Mouse (Mus musculus) CH12F3 (cell line): Measurements from ENCODE around the gene Lsamp.

Source experiments
- in situ Hi-C: fragments of 300-500 bp; cut with MboI; formaldehyde crosslinking; loops from 2 replicates; pipeline ENCODE4 v1.14.3; 2020; ENCODE audit warnings: low sequenced_read_pairs

Gene Lsamp

DNA sequence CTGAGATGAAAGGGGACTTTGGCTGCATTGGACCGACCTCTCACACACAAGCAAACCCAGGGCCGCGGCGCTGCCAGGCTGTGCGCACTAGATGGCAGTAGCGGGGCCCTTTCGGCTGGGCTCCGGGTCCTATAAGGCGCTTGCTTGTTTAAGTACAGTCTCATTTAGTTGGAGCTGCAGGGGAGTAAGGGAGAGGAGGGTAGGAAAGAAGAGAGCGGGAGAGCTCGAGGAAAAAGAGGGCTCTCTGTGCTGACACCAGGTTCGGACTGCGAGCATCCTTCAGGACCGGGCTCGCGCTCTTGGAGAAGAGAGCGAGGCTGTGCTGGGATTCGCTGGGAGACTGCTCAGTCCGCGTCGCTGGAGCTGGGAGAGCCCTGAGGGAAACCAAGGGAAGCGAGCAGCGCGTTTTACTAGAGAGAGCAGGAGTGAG lies at the start of gene Lsamp:
TSS of gene Lsamp (plus strand) at position 157 of the 430 bp plus-strand sequence.
- in situ Hi-C loops, result no loop called here

DNA sequence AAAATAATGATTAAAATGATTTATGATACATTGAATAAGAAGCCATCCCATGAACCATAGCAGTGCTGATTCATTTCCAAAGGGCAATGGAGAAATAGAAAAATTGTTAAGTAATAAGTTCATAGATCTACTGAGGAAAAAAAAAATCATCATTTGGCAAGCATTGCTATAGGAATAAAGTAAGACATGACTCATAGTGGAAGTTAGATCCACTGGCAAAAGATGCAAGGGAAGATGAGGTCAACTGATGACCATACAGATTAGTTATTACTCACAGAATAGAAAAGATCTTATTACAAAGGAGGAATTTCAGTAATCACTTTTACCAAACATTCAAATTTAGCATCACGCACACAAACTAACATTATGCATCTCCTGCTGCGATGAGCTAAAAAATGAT lies 26.5 kb upstream of the Lsamp start:
- in situ Hi-C loops, result no loop called here

- in situ Hi-C loops, result no loop called here
These were observed 11.4 kb upstream of the Lsamp start for GRCm38 (mm10) chr16:39972712-39973111.

GRCm38 (mm10) chr16:39984635-39985291 lies 602 bp downstream of the Lsamp start:
- in situ Hi-C loops, result no loop called here

DNA sequence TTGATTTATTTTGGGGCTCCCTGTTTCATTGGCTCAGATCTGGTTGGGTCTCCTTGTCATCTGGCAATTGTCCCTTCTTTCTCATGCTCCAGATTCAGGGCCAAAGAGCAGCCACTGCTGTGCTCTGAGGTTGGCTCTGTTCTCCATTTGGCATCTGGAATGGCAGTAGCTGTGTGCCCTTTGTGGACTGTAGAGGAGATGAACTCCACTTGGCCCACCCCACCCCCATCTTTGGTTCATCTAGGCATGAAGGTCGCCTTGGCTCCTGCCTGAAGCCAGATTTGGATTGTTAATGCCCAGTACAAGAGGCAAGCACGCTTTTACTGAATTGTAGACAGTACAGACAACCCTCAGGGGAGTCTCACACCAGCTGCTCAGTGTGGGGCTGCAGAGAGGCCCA lies 4.3 kb downstream of the Lsamp start:
- in situ Hi-C loops, result no loop called here

GRCm38 (mm10) chr16:39994821-39995220 lies 10.7 kb downstream of the Lsamp start:
- in situ Hi-C loops, result no loop called here

GRCm38 (mm10) chr16:40008800-40009199 lies 24.6 kb downstream of the Lsamp start:
- in situ Hi-C loops, result no loop called here

- in situ Hi-C loops, result no loop called here
These were observed 26.9 kb downstream of the Lsamp start for GRCm38 (mm10) chr16:40011106-40011505.

DNA sequence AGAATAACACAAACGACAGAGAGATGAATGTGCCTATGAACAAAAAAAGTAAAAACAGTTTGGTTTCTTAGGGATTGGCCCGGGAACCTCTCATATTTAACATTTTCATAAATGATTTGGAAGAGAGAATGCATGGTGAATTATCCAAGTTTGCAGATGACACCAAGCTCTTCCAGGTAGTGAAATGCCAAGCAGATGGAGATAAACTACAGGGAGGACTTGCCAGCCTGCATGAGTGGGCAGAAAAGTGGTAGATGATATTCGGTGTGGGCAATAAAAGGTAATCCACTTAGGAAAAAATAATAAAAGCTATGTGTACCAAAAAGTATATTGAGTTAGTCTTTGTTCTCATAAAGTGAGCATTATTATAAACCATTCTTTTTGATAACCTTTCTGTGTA lies 38.5 kb downstream of the Lsamp start:
- in situ Hi-C loops, result no loop called here

- in situ Hi-C loops, result no loop called here
These were observed 52.6 kb downstream of the Lsamp start for GRCm38 (mm10) chr16:40036719-40037118.

DNA sequence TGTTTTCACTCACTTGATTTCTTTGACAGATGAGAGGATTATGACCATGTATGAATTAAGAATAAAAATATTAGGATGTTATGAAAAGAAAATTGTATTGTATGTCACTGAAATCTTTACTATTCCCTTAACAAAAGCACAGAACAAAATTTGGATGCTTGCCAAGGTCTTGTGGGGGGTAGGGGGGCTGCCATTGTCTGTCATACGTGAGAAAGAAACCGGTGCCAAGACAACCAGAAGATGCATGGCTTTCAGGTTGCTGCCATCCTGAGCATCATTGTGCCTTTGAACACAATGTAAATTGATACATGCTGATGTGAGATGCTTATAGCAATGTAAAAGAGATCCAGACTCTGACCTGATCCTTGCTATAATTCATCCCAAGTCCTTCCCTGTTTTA lies 75.4 kb downstream of the Lsamp start:
- in situ Hi-C loops, result no loop called here

DNA sequence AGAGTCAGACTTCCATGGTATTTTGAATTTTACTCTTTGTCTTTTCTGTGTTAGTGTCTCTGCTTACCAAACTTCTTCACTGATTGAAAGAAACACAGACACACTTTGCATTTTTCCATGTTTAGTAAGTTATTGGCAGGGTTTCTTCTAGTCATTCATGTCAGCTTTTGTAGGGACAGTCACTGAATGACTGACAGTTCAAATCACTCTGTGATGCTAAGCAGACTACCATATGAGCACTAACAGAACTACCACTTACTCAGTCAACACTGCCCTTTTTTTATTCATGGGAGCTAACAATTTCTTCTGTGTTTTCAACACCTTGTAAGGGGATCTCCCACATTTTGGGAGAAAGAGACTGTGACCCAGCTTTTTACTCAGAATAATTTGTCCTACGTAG lies 75.8 kb downstream of the Lsamp start:
- in situ Hi-C loops, result no loop called here

GRCm38 (mm10) chr16:40060491-40060890 lies 76.3 kb downstream of the Lsamp start:
- in situ Hi-C loops, result no loop called here

GRCm38 (mm10) chr16:40075556-40075955 lies 91.4 kb downstream of the Lsamp start:
- in situ Hi-C loops, result no loop called here

DNA sequence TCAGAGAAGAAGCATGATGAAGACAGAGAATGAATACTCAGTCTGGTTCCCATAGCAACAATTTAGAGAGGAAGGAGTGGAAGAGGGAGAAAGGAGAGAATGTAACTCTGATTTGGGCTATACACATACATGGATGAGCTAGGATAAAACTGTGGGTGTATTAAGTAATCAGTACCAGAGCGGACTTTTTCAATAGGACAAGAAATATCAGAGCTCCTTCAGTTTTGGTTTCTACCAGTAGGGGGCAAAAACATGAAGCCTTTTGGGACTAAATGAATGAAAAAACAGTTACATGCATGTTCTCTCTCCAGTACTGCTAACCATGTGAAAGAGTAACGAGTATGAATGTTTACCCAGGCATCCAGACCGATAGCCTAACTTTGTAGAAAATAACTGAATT lies 96.1 kb downstream of the Lsamp start:
- in situ Hi-C loops, result no loop called here

DNA sequence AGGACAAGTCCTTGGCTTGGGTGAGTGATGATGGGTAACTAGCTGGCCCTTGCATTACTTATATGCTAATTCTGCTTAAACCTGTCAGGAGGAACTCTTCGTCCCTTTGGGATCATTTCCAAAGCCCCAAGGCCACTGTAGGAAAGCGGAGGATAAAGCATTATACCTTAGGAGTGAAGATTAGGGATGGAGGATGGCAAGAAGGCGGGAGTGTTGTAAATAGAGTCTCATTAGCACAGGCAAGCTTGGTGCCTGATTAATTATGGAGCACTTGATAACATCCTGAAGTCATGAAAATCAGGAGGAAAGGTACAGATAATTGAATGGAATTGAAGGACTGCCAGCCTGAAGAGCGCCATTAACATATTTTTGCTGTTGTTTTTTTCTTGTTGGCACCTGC lies 120.2 kb downstream of the Lsamp start:
- in situ Hi-C loops, result no loop called here

GRCm38 (mm10) chr16:40182918-40183317 lies 198.8 kb downstream of the Lsamp start:
- in situ Hi-C loops, result no loop called here

DNA sequence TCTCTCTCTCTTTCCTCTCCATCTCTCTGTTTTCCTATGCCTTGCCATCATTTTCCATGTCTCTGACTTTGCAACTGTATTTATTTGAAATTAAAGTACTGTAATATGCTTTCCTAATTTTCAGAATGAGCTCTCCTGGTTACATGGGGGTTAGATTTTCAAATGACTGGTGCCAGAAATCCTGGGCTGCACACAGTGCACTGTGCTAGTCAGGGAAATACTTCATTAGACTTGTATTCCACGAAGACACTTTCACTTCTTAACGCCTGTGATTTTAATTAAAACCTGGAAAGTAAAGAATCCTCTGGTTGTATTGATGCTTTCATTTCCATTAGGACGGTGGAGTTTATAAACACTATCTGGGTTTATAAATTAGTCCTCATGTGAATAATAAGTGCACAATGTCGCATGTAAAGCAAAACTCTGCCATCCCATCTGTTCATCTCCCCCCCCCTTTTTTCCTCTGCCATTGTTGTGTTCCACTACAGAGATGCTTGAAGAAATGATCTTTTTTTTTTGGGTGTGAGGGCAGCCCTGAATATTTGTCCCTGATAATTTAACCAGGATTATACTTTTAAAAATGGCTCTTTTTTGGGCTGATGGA lies 203.9 kb downstream of the Lsamp start:
- in situ Hi-C loops, result no loop called here

GRCm38 (mm10) chr16:40194401-40194800 lies 210.2 kb downstream of the Lsamp start:
- in situ Hi-C loops, result no loop called here

GRCm38 (mm10) chr16:40194839-40195238 lies 210.7 kb downstream of the Lsamp start:
- in situ Hi-C loops, result no loop called here

GRCm38 (mm10) chr16:40228627-40229026 lies 244.5 kb downstream of the Lsamp start:
- in situ Hi-C loops, result no loop called here

DNA sequence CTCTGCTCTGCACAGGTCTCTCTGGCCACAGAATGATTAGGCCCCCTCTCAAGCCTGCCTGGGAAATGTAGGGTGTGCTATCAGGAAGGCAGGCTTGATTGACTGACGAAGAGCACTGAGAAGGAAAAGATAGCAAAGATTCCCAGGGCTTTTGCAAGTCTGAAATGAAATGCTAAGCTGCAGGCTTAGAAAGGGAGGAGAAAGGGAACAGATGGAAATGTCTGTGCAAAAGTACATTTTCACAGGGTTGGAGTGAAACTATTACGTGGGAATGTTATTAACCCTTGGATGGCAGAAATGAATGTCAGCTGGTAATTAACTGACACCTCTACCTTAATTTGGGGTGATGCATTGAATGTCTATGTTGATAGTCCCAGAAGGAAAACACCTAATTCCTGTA lies 248.9 kb downstream of the Lsamp start:
- in situ Hi-C loops, result no loop called here
